Mouse (Mus musculus) embryonic facial prominence, embryonic 11.5 days (tissue): ENCODE results near the gene Psat1. TPM values are rescaled to one million over a fixed set of nuclear protein-coding genes. Genes with fewer than 3 reads are reported as not detected.

Experiments used
- ATAC-seq: fragments of 200-750 bp; cut with Nextera tagmentation; replicated peaks from 2 replicates; pipeline ENCODE4 v1.8.0; 2017; ENCODE audit warnings: low read depth; ENCODE audit not compliant: insufficient number of reproducible peaks, low FRiP score, low TSS enrichment
- DNase-seq: peaks from one replicate; pipeline ENCODE4 v3.0.0-alpha.2; 2015; ENCODE audit warnings: low spot score
- H3K27ac ChIP-seq: fragments of 300-500 bp; sonication (generic); replicated peaks from 2 replicates; pipeline ENCODE4 v1.5.1; 2014; ENCODE audit warnings: mild to moderate bottlenecking, low read depth, low read length, control low read depth
- H3K27me3 ChIP-seq: fragments of 300-500 bp; sonication (generic); 2 replicates; pipeline ENCODE4 v1.6.1; 2014; ENCODE audit warnings: mild to moderate bottlenecking, low read length, moderate library complexity, mixed read lengths; ENCODE audit not compliant: control insufficient read depth, insufficient read depth
- H3K36me3 ChIP-seq: fragments of 300-500 bp; sonication (generic); replicated peaks from 2 replicates; pipeline ENCODE4 v1.6.1; 2014; ENCODE audit warnings: low read depth, mild to moderate bottlenecking, low read length, moderate library complexity, mixed read lengths; ENCODE audit not compliant: control insufficient read depth, insufficient read depth
- H3K4me1 ChIP-seq: fragments of 300-500 bp; sonication (generic); 2 replicates; pipeline ENCODE4 v1.6.1; 2014; ENCODE audit warnings: low read length, mixed read lengths; ENCODE audit not compliant: control insufficient read depth, insufficient read depth
- H3K4me2 ChIP-seq: fragments of 300-500 bp; sonication (generic); 2 replicates; pipeline ENCODE4 v1.6.1; 2014; ENCODE audit warnings: low read depth, mild to moderate bottlenecking, control low read depth, low read length, moderate library complexity
- H3K4me3 ChIP-seq: fragments of 300-500 bp; sonication (generic); 2 replicates; pipeline ENCODE4 v1.5.1; 2014; ENCODE audit warnings: low read depth, low read length, control low read depth
- H3K9ac ChIP-seq: fragments of 300-500 bp; sonication (generic); replicated peaks from 2 replicates; pipeline ENCODE4 v1.6.1; 2014; ENCODE audit warnings: mild to moderate bottlenecking, control low read depth, low read length
- H3K9me3 ChIP-seq: fragments of 300-500 bp; sonication (generic); replicated peaks from 2 replicates; pipeline ENCODE4 v1.6.1; 2016; ENCODE audit warnings: mild to moderate bottlenecking, low read length, inconsistent platforms, mixed read lengths; ENCODE audit not compliant: control insufficient read depth
- WGBS: fragments of 180-500 bp; shearing (Covaris S2); extraction: QIAGEN DNeasy Blood & Tissue Kit; methylation state at CpG from one replicate; pipeline ENCODE4 v1.1.7; 2014; 5-methylcytosine and 5-hydroxymethylcytosine counted together
- polyA plus RNA-seq: library from polyadenylated mRNA; unstranded; fragments of >200 nt; fragmentation: Nextera tagmentation; extraction: Ambion mirVana; gene quantifications from 2 replicates; pipeline ENCODE4 v1.2.1, GENCODE M21; 2014

Psat1 gene
- 96.1 and 106 TPM in 2 replicates for polyA plus RNA-seq

- DNase-seq (no peak), ATAC-seq (no peak)
- no peaks in the 10 kb centered on the region for H3K36me3 ChIP-seq
- H3K9me3 ChIP-seq = no peaks in the 10 kb centered on the region
- 92% methylated on average over 7 of the region's 7 CpGs for WGBS
- no peaks in the 10 kb centered on the region for H3K27me3 ChIP-seq
- no peak within 1 kb of the TSS for H3K9ac ChIP-seq
- no peaks in the 10 kb centered on the region for H3K4me1 ChIP-seq
- H3K4me3 ChIP-seq = no peak within 1 kb of the TSS
- no peak within 1 kb of the TSS for H3K27ac ChIP-seq
- no peak within 1 kb of the TSS for H3K4me2 ChIP-seq
Measured at GRCm38 (mm10) chr19:15947237-15947636, at the start of gene Psat1. Psat1 (minus strand) TSS chr19:15947337.

DNA sequence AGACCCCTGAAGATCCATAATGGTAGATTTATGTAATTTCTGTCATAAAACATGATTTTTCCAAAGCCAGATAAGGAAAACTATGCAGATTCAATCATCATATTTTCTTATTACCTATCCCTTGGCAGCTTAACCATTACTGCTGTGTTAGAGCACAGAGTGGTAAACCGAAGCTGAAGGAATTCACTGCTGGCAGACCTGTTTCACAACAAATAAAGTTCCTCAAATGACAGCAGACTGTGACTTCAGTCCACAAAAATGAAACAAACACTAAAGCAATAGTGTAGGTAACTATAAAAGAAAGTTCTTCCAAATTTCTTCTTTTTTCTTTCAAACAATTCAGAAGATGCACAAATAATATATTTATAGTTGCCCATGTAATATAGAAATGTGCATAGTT is 43.0 kb upstream of the Psat1 start:
- 95% methylated on average over 1 of the region's 1 CpGs for WGBS
- Histone ChIP-seq H3K4me1 (no peaks in the 10 kb centered on the region), H3K27ac (no peak overlapping the region), H3K36me3 (no peaks in the 10 kb centered on the region), H3K4me3 (no peak overlapping the region), H3K9me3 (no peaks in the 10 kb centered on the region), H3K27me3 (no peaks in the 10 kb centered on the region), H3K9ac (no peak overlapping the region), H3K4me2 (no peak overlapping the region)
- DNase-seq (no peak), ATAC-seq (no peak)

DNA sequence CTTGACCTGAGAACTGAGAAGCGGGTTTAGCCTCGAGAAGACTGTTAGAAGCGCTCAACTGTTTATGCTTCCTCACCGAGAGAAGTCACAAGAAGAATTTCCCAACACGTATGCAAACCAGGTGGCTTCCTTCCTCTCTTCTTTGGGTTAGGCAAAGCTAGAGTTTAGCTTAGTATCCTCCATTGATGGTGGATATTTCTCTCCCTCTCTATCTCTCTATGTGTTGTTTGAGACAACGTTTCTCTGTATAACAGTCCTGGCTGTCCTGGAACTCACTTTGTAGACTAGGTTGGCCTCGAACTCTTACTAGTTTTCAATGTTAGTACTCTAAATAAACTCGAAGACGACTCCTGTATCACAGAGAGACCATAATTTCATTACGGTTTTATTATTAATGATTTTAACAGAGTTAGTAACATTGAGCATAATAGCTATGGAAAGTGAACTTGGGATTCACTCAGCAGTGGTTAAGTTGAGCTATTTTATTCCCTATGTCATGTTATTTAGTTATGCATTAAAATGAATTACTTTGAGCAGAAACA is 38.1 kb upstream of the Psat1 start:
- Histone ChIP-seq H3K4me1 (no peaks in the 10 kb centered on the region), H3K4me3 (peak overlapping the region; percentile 70), H3K9me3 (no peaks in the 10 kb centered on the region), H3K36me3 (no peaks in the 10 kb centered on the region), H3K27ac (no peak overlapping the region), H3K27me3 (no peaks in the 10 kb centered on the region), H3K4me2 (peak overlapping the region; percentile 63), H3K9ac (peak overlapping the region; percentile 92)
- no peak for ATAC-seq
- DNase-seq = no peak
- WGBS = 30% methylated on average over 10 of the region's 10 CpGs

DNA sequence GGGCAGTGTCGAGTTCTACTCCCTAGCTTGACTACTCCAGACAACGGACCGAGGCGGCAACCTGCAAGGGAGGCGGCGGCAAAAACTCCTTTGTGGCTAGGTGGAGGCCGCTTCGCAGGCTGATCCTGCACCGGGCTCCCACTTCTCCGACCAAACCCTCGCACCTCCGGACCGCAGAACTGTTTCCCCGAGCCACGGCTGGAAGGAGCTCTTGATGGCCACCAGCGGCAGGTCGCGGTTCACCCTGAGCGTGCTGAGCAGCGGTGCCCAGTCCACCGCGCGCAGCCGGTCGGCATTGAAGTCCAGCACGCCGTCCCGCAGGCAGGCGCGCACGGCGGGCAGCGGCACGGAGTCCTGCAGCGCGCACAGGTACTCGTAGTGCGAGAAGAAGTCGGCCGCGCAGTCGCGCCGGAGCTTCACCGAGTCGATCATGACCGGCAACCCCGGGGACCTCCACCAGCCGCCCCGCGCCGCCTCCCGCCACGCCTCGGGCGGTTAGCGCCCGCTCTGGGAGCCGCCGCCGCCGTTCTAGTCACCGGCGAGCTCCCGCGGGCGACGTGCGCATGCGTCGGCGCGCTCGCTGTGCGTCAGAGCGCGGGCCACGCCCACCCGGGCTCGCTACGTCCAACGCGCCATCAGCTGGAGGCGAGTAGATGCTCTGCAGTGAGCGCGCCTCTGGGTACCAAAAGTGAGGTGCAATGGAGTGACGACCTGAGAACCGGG is 37.5 kb upstream of the Psat1 start, which contains the start of gene Cep78:
Cep78 (minus strand) TSS at position 541 of the 723 bp plus-strand sequence.
- Histone ChIP-seq H3K4me2 (peak within 1 kb of the TSS; percentile 63), H3K27ac (peak within 1 kb of the TSS; percentile 82), H3K27me3 (no peaks in the 10 kb centered on the region), H3K36me3 (no peaks in the 10 kb centered on the region; the same call in 1 of the 2 replicates), H3K4me1 (no peaks in the 10 kb centered on the region), H3K9ac (peak within 1 kb of the TSS; percentile 92), H3K4me3 (peak within 1 kb of the TSS; percentile 70), H3K9me3 (no peaks in the 10 kb centered on the region)
- DNase-seq = peak; percentile 94
- WGBS = under 1% methylated on average over 86 of the region's 88 CpGs
- peak; percentile 89 for ATAC-seq

GRCm38 (mm10) chr19:15983739-15984344 is 36.7 kb upstream of the Psat1 start:
- H3K4me1 ChIP-seq = no peaks in the 10 kb centered on the region
- H3K27me3 ChIP-seq = no peaks in the 10 kb centered on the region
- 51% methylated on average over 15 of the region's 15 CpGs for WGBS
- peak overlapping the region; percentile 92 for H3K9ac ChIP-seq
- DNase-seq = peak; percentile 36
- ATAC-seq = no peak
- no peaks in the 10 kb centered on the region for H3K9me3 ChIP-seq
- H3K4me3 ChIP-seq = peak overlapping the region; percentile 70
- peak overlapping the region; percentile 63 for H3K4me2 ChIP-seq
- H3K27ac ChIP-seq = no peak overlapping the region
- H3K36me3 ChIP-seq = no peaks in the 10 kb centered on the region; the same call in 1 of the 2 replicates

DNA sequence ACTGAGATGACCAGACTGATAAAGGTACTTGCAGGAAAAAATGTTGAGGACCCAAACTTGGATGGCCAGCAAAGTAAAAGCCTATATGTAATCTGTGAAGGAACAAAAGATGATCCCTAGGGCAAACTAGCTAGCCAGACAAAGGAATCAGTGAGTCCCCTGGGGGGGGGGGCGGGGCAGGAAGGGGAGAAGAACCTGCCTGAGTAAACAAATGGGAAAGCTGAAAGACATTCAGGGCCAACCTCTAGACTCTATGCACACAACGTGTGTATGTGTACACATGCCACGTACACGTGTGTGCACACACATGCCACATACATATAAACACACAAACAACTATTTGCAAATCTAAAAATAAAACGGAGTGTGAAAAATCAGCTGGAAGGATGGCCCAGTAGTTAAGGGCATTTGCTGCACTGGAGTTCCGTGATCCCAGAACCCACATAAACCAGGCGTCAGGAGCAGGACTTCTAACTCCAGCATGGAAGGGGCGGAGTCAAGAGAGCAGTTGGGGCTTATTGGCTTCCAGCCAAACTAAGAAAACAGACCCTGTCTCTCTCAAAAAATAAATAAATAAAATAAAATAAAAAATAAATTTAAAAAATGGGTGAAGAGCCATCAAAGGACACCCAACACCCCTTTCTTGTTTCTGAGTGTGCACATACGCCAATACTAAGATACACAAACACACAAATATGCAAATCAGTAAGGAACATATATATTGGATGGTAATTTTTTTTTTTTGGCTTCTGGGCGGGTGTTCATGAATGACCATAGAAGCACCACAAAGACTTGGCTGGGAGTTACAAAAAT is 36.0 kb upstream of the Psat1 start:
- H3K36me3 ChIP-seq = no peaks in the 10 kb centered on the region; the same call in 1 of the 2 replicates
- H3K4me1 ChIP-seq = no peaks in the 10 kb centered on the region
- H3K4me3 ChIP-seq = no peak overlapping the region
- H3K27me3 ChIP-seq = no peaks in the 10 kb centered on the region
- ATAC-seq = no peak
- peak; percentile 53 for DNase-seq
- H3K4me2 ChIP-seq = no peak overlapping the region
- no peak overlapping the region for H3K27ac ChIP-seq
- H3K9ac ChIP-seq = no peak overlapping the region
- no peaks in the 10 kb centered on the region for H3K9me3 ChIP-seq
- 43% methylated on average over 10 of the region's 10 CpGs for WGBS

- ATAC-seq (no peak), DNase-seq (peak; percentile 72)
- Histone ChIP-seq H3K36me3 (no peaks in the 10 kb centered on the region; the same call in 1 of the 2 replicates), H3K9me3 (no peaks in the 10 kb centered on the region), H3K27ac (no peak overlapping the region), H3K9ac (no peak overlapping the region), H3K4me1 (no peaks in the 10 kb centered on the region), H3K27me3 (no peaks in the 10 kb centered on the region), H3K4me3 (no peak overlapping the region), H3K4me2 (no peak overlapping the region)
- 59% methylated on average over 4 of the region's 4 CpGs for WGBS
Measured at GRCm38 (mm10) chr19:15981861-15982260, 34.7 kb upstream of the Psat1 start.
